Mouse (Mus musculus) heart, adult 9 months (tissue): Measurements from ENCODE around the gene Pcyox1.

Experiments used
- DNase-seq, 2 experiments: peaks; one replicate each; pipeline ENCODE4 v3.0.0; 2022; ENCODE audit warnings: low spot score in 2 of 2

Gene Pcyox1

DNA sequence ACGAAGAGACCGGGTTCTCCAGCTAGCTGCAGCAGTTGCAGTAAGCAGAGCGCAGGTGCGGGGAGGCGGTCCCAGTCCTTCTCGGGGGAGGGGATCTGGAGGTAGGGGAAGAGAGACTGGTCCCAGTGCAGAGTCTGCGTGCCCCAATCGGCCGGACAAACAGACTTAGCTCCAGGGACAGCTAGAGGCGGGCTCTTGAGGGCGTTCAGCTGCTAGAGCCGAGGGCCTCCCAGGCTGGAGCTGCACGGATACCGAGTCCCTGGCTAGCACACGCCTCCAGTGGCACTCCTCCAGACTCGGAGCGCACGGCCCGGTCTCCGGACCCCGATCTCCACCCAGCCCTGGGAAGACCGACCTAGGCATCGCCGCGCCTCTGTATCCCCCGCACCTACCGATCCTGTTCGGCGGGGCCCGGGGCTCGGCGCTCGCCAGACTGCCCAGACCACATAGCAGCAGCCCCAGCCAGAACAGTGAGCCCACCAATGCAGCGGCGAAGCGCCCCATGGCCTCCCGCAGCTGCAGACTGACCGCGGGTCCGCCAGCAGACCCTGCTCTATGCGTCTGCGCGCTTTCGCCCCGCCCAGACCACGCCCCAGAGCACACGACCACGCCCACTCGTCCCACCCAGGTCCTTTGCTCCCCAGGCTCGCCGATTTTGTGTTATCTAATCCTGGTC, at the start of gene Pcyox1:
Pcyox1 (minus strand) TSS at position 574 of the 676 bp plus-strand sequence.
- peak; percentile 90 to 92 for DNase-seq

GRCm38 (mm10) chr6:86445551-86445950, 48.6 kb upstream of the Pcyox1 start:
- no peak for DNase-seq

- DNase-seq = no peak
These were observed 44.6 kb upstream of the Pcyox1 start for GRCm38 (mm10) chr6:86441571-86441970.

- DNase-seq = no peak
These were observed 42.6 kb upstream of the Pcyox1 start for GRCm38 (mm10) chr6:86439531-86439930.

DNA sequence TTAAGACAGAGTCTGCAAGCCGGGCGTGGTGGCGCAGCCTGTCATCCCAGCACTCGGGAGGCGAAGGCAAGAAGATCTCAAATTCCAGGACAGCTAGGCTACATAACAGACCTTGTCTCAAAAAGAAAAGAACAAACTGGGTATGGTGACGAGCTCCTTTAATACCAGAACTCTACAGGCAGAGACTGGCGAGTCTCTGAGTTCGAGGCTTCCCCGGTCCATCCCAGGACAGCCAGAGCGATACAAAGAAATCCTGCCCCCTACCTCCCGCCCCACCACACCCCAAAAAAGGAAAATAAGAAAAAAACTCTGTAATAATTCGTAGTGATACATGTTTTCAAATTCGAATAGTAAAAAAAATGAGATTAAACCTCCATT, 42.2 kb upstream of the Pcyox1 start:
- no peak for DNase-seq

GRCm38 (mm10) chr6:86438272-86439118, 41.5 kb upstream of the Pcyox1 start, which contains the start of gene C87436:
C87436 (plus strand) TSS chr6:86438374.
- DNase-seq = peak; percentile 94 to 97

DNA sequence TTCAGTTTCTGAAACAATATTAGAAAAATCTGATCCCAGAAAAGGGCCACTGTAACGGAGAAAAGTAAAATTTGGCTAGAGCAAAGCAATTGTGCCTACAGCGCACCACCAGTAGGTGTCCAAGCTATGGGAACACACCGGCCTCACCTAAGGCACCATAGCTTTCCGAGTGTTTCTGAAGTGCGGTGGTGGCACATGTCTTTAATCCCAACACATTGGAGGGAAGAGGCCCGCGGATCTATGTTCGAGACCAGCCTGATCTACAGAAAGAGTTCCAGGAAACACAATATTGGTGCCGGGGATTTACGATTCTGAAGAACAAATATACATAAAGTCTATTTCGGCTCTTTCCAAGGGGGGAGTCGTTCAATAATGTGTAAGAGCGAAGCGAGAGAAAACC, 40.8 kb upstream of the Pcyox1 start:
- peak in 1 of 2 experiments; percentile 46 for DNase-seq

- no peak for DNase-seq
These were observed 36.7 kb upstream of the Pcyox1 start for GRCm38 (mm10) chr6:86433696-86434095.

DNA sequence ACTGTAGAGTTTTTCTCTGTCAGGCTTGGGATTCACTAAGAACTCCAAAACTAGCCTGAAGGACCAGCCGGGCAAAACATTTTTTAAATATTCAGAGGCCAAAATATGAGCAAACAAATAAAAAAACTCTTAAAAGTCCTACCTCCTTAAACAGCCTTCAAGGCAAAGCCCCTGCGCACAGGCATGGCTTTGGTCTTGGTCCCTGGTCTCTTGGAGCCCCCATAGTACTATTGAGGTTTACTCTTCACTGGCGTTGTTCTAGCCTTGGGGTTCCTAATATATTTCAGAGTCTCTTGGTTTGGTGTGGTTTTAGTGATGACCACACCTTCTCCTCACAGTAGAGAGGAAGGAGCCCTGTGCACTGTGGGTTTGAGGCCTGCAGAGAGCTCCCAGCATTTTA, 34.6 kb upstream of the Pcyox1 start:
- DNase-seq = no peak

DNA sequence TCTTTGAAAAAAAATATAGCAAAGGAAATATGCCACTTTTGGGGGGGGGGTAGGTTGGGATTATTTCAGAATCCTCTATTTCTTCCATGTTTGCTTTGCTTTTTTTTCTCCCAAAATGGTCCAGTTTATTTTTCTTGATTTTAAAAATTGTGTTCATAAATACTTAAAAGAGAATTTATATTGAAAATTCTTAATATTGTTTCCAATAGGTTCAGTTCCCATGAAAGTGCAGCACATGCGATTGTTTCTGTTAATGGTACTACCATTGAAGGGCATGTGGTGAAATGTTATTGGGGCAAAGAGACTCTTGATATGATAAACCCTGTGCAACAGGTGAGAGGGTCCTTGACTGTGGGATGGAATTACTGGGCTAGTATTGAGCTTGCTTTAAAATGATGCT, 29.4 kb upstream of the Pcyox1 start, which contains the start of gene Gm44790:
Gm44790 (plus strand) TSS at position 301 of the 400 bp plus-strand sequence.
- DNase-seq = no peak

DNA sequence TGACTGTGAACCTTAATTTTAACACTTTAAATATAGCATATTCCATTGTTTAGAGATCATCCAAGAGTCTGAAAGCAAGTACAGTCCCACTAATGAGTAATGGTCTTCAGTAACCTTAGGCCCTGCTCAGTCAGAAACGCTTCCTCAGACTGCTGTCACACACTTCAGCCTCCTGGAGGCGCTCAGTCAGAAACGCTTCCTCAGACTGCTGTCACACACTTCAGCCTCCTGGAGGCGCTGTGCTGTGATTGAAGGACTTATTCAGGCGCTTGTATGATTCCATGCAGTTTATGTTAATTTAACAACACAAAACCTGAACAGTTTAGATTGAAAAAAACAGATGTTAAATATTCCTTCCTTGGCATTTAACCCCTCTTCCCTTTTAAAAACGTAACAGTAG, 23.5 kb upstream of the Pcyox1 start:
- DNase-seq = no peak

GRCm38 (mm10) chr6:86419239-86419638, 22.3 kb upstream of the Pcyox1 start:
- DNase-seq = no peak

DNA sequence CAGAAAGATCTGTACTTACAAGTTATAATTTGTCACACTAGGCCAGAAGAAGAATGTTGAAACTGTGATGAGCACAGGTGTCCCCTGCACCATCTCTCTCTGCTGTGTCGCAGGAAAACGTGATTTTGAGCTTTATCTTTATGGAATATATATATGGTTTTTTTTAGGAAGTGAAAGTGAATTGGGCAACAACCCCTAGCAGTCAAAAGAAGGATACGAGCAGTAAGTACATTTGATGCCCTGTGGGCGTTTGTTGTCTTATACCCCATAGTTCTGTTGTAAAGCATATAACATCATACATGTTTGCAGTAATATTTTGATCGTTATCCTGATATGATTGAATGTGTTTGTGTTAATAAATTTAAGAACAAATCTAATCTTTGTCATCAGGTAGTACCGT, 21.8 kb upstream of the Pcyox1 start:
- no peak for DNase-seq

DNA sequence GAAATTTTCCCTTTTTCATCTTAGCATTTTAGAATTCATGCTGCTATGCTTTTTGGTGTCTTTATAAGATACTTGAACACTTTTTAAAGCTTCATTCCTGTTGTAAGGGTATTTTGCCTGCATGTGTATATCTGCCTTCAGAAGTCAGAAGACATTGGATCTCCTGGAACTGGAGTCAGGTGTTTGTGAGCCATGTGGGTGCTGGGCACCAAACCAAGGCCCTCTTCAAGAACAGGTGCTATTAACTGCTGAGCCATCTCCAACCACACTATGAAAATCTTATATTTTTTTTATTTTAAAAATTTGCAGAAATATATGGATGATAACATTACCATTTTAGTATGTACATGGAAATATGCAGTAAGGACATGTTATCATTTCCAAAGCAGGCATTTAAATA, 9.4 kb upstream of the Pcyox1 start:
- DNase-seq = no peak

DNA sequence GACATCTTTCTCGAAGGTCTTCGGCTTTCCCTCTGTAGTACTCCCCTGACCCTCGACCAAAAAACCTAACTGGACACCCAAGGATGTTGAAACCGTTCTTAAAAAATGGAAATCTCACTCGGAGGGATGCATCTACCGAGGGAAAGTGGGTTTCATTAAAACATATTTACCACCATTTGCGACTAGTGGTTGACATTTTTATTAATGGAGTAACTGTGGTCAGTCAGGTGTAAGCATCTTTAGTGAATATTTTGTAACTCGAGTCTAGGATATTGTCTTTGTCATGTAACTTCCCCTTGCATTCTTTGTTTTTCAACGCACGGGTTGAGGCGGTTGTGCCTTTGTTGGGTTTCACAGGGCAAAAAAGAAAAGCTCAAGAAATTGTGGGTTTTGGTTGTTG, 8.0 kb upstream of the Pcyox1 start:
- no peak for DNase-seq

DNA sequence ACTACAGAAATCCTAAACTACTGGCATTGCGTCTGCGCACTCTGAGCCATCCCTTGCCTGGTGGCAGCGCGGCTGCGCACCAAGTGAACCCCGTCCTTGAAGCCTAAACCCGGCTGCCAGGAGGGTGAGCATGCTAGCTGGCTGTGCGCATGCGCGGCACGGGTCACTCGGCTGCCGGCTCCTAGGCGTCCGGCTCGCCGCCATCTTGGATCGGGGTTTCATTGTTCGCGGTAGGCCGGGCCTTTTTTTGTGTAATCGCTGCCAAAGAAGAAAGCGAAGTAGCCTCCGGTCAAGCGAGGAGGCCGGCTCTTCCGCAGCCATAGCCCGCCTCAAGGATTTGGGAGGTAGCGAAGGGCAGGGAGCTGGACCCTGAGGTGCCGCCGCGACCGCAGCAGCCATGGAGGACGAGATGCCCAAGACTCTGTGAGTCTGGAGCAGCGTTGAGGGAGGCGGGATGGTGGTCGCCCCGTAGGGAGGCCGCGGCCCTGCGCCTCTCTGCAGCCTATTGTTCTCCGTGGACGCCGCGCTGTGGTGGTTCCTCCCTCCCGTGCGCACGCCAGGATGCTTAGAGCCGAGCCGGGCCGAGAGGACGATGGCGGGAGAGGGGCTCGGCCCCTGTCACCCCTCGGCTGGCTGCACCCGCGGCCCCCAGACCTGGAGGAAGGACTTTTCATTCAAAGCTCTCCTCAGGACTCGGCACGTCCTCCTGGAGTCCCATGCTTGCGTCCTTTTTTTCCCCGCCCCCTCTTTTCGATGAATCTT, 7.3 kb upstream of the Pcyox1 start, which contains the start of gene Tia1:
Tia1 (plus strand) TSS at position 120 of the 762 bp plus-strand sequence.
- peak; percentile 98 to 99 for DNase-seq

- DNase-seq = peak in 1 of 2 experiments; percentile 91
These were observed 6.8 kb upstream of the Pcyox1 start for GRCm38 (mm10) chr6:86403728-86404099.

DNA sequence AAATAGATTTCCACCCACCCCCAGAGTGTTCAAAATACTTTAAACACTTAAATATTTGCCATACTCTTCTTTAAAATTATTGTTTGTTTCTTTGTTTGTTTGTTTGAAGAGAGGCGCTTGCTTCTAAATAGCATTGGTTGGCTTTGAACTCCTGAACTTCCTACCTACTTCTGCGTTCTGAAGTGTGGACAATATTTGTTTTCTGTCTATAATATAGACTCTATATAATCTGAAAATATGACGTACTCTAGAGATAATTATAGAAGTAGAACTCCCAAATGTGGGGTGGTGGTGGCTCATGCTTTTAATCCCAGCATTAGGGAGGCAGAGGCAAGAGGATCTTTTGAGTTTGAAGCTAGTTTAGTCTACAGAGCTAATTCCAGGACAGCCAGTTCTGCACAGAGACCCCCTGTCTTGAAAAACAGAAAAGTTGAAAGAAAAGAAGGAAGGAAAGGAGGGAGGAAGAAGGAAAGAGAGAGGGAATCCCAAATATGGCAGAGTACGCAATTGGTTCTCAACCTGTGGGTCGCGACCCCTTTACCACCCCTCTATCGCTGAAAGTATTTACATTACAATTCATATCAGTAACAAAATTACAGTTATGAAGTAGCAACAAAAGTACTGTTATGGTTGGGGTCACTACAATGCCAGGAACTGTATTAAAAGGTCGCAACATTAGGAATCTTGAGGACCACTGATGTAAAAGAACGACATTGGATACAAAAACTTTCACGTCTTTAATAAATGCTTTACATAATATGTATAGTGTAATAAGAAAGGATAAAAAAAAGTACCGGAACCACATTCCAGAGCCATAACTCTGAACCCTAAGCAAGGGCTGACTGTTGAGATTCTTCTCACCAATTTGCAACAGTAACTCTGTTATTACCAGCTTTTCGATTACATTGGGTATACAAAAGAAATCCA, 6.0 kb upstream of the Pcyox1 start:
- no peak for DNase-seq

GRCm38 (mm10) chr6:86400972-86401371, 4.0 kb upstream of the Pcyox1 start:
- DNase-seq = peak; percentile 67 to 79

DNA sequence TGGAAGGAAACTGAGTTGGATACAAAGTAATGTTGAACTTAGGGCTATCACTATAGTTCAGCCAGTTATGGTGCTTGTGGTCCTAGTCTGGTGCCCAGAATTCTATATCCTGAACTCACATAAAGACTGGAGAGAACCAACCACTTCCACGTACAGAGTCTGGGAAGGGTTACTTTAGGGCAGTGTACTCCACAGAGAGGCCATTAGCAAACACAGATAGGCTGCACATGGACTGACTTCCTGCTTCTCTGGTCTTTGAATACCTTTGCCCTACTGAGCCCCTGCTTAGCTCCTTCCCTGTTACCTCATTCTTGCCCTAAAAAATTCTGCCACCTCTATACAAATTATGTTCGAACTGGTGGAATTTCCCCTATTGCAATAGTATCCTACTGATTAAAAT, 3.0 kb upstream of the Pcyox1 start:
- DNase-seq = no peak

DNA sequence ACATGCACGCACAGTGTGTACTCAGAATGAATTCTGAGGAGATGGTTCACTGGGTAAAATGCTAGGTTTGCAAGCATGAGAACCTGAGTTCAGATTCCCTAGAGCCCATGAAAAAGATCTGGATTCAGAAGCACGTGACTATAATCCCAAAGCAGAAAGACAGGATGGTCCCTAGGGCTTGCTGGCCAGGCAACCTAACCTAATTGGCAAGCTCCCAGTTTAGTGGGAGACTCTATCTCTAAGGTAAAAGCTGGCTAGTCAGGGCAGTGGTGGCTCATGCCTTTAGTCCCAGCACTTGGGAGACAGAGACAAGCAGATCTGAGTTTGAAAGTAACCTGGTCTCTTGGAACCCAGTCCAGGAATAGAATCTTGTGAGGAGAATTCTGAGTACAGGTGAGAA, 2.0 kb upstream of the Pcyox1 start:
- DNase-seq = no peak
